Comparison of ENCODE assay signal across 8 mouse cellular contexts in the genomic region with DNA sequence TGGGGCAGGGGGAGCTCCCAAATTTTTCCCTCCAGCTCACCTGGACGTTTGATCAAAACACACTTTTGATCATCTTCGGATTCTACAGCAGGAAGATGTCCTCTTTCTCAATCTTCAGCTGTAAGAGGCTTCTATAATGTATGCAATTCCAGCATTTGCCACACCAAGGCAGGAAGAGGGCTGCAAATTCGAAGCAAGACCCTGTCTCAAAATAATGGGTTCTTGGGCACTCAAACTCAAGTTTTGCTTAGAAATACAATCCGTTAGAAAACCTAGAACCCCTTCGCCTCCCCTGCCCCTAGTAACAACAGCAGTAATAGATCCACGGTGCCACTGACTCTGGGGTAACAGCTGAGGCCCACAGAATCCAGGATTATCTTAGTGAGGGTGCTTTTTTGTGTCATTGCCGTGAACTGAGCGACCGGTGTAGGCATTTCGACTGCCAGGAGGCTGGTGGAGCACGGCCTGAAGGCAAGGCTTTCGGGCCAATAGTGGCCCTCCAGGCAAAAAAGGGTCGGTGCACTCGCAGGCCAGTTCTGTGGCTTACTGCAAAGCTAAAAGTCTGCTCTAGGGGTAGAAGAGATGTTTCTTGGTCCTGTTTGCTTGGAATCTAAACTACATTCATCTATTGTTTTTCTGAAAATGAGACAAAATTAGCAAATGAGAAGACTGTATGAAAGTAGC. TPM values are rescaled to one million over a fixed set of nuclear protein-coding genes. Genes with fewer than 3 reads are reported as not detected.
A peak's percentile ranks its signal among the peaks of the same experiment; 100 is the strongest.
DNase-seq lines count a peak whose midpoint lies in the region; ATAC-seq lines count a peak whose summit lies in the region.

No protein-coding gene starts in this region.

- no peaks in the 10 kb centered on the region for H3K27me3 ChIP-seq in forebrain, embryonic 10.5 days (ENCODE audit: poor library complexity, severe bottlenecking)
- no peaks in the 10 kb centered on the region for H3K27me3 ChIP-seq in forebrain, embryonic 16.5 days (replicated peaks; ENCODE audit: control insufficient read depth, insufficient read depth, low read length)
- peaks cover 3% of the 10 kb centered on the region; the same call in 1 of the 2 replicates for H3K27me3 ChIP-seq in hindbrain, embryonic 12.5 days
- peaks cover 2% of the 10 kb centered on the region; the same call in 1 of the 2 replicates for H3K27me3 ChIP-seq in midbrain, embryonic 11.5 days (ENCODE audit: control insufficient read depth, insufficient read depth, low read length)

- H3K4me3 ChIP-seq in forebrain, embryonic 10.5 days = peak overlapping the region; percentile 59
- H3K4me3 ChIP-seq in forebrain, embryonic 16.5 days (replicated peaks; ENCODE audit: low read length) = no peak overlapping the region
- H3K4me3 ChIP-seq in ES-E14 (ENCODE audit: insufficient read depth in 1 of 2, low read depth in 1 of 2, low read length in 2 of 2, poor library complexity in 1 of 2, severe bottlenecking in 1 of 2) = peak overlapping the region; percentile 53 to 69
- peak overlapping the region; percentile 20 for H3K4me3 ChIP-seq in hindbrain, embryonic 12.5 days
- peak overlapping the region; percentile 30 for H3K4me3 ChIP-seq in midbrain, embryonic 11.5 days (ENCODE audit: low read depth, low read length)

- no peaks in the 10 kb centered on the region for H3K9me3 ChIP-seq in forebrain, embryonic 10.5 days
- no peaks in the 10 kb centered on the region for H3K9me3 ChIP-seq in forebrain, embryonic 16.5 days (ENCODE audit: control insufficient read depth, low read length)
- H3K9me3 ChIP-seq in ES-E14 (ENCODE audit: control insufficient read depth, insufficient read depth, low read depth, low read length) = no peaks in the 10 kb centered on the region
- no peaks in the 10 kb centered on the region for H3K9me3 ChIP-seq in hindbrain, embryonic 12.5 days (replicated peaks)
- H3K9me3 ChIP-seq in midbrain, embryonic 11.5 days (ENCODE audit: control insufficient read depth, low read length) = no peaks in the 10 kb centered on the region

- no peak for ATAC-seq in forebrain, embryonic 16.5 days
- no peak for ATAC-seq in hindbrain, embryonic 12.5 days (ENCODE audit: low FRiP score)
- peak; percentile 65; the same call in 1 of the 2 replicates for ATAC-seq in midbrain, embryonic 11.5 days (ENCODE audit: low FRiP score)
- ATAC-seq in monocyte, adult 5-6 weeks (replicated peaks; ENCODE audit: insufficient number of reproducible peaks, low FRiP score, low TSS enrichment, poor library complexity, severe bottlenecking) = no peak

- DNase-seq in forebrain, embryonic 10.5 days (ENCODE audit: extremely low spot score, low spot score) = peak; percentile 54
- no peak for DNase-seq in ES-E14 (ENCODE audit: low read depth, low spot score)
- peak; percentile 94 for DNase-seq in midbrain, embryonic 11.5 days (ENCODE audit: low spot score, missing footprints)
- DNase-seq in spleen, postnatal 4 days (ENCODE audit: low spot score in 2 of 2) = no peak
- no peak for DNase-seq in adrenal gland, postnatal 25 days

- H3K4me2 ChIP-seq in forebrain, embryonic 16.5 days (ENCODE audit: low read length) = no peak overlapping the region
- peak overlapping the region; percentile 51 for H3K4me2 ChIP-seq in hindbrain, embryonic 12.5 days (replicated peaks)
- H3K4me2 ChIP-seq in midbrain, embryonic 11.5 days = peak overlapping the region; percentile 39

- H3K4me1 ChIP-seq in forebrain, embryonic 10.5 days = peaks cover 66% of the 10 kb centered on the region
- H3K4me1 ChIP-seq in forebrain, embryonic 16.5 days (replicated peaks; ENCODE audit: control insufficient read depth, insufficient read depth, low read length) = peaks cover 5% of the 10 kb centered on the region; the same call in 1 of the 2 replicates
- peaks cover 5 to 6% of the 10 kb centered on the region in 2 experiments; a peak in 2 of 4 replicates for H3K4me1 ChIP-seq in ES-E14 (ENCODE audit: control insufficient read depth in 2 of 2, insufficient read depth in 2 of 2, low read length in 2 of 2, poor library complexity in 1 of 2)
- H3K4me1 ChIP-seq in hindbrain, embryonic 12.5 days = peaks cover 6% of the 10 kb centered on the region; the same call in 1 of the 2 replicates
- H3K4me1 ChIP-seq in midbrain, embryonic 11.5 days (ENCODE audit: control insufficient read depth, insufficient read depth, low read length) = peaks cover 13% of the 10 kb centered on the region; the same call in 1 of the 2 replicates

- WGBS in forebrain, embryonic 10.5 days = 2% methylated on average over 14 of the region's 14 CpGs
- 9% methylated on average over 14 of the region's 14 CpGs for WGBS in forebrain, embryonic 16.5 days
- 4% methylated on average over 14 of the region's 14 CpGs for WGBS in hindbrain, embryonic 12.5 days
- 2% methylated on average over 14 of the region's 14 CpGs for WGBS in midbrain, embryonic 11.5 days

- no peaks in the 10 kb centered on the region for H3K36me3 ChIP-seq in forebrain, embryonic 10.5 days (replicated peaks)
- H3K36me3 ChIP-seq in forebrain, embryonic 16.5 days (ENCODE audit: control insufficient read depth, insufficient read depth) = no peaks in the 10 kb centered on the region
- H3K36me3 ChIP-seq in ES-E14 (ENCODE audit: control insufficient read depth, insufficient read depth, low read length, poor library complexity, severe bottlenecking) = no peaks in the 10 kb centered on the region
- H3K36me3 ChIP-seq in hindbrain, embryonic 12.5 days = no peaks in the 10 kb centered on the region
- no peaks in the 10 kb centered on the region for H3K36me3 ChIP-seq in midbrain, embryonic 11.5 days (ENCODE audit: control insufficient read depth, insufficient read depth, low read length)

- H3K27ac ChIP-seq in forebrain, embryonic 10.5 days = peak overlapping the region; percentile 74
- H3K27ac ChIP-seq in forebrain, embryonic 16.5 days (ENCODE audit: low read length) = no peak overlapping the region
- no peak overlapping the region for H3K27ac ChIP-seq in ES-E14 (ENCODE audit: insufficient read depth, low read depth, low read length, poor library complexity, severe bottlenecking)
- H3K27ac ChIP-seq in hindbrain, embryonic 12.5 days = peak overlapping the region; percentile 17; the same call in 1 of the 2 replicates
- H3K27ac ChIP-seq in midbrain, embryonic 11.5 days (ENCODE audit: low read depth, low read length) = no peak overlapping the region

- H3K9ac ChIP-seq in forebrain, embryonic 16.5 days (replicated peaks; ENCODE audit: low read depth, low read length) = no peak overlapping the region
- peak overlapping the region; percentile 57 for H3K9ac ChIP-seq in ES-E14 (ENCODE audit: insufficient read depth, low read depth, low read length, poor library complexity, severe bottlenecking)
- H3K9ac ChIP-seq in hindbrain, embryonic 12.5 days = no peak overlapping the region
- peak overlapping the region; percentile 31 for H3K9ac ChIP-seq in midbrain, embryonic 11.5 days (ENCODE audit: low read length)

- in situ Hi-C loops in ES-E14 (cut with MboI; ENCODE audit: low sequenced_read_pairs in 2 of 2, unreplicated experiment in 2 of 2) = loop anchor here (25.0 kb wide), 1 partner anchor 194 kb away; no protein-coding TSS in a partner anchor

RNA-seq across cellular contexts. Expression of a gene that starts 17.1 kb away (rescaled TPM):
- polyA plus RNA-seq in forebrain, embryonic 10.5 days (2016; fragmentation: Nextera tagmentation; extraction: Ambion mirVana) = 0.52 and 0.54 TPM in 2 replicates
- 0.18 TPM in 1 of 2 replicates, not detected in the other for polyA plus RNA-seq in forebrain, embryonic 16.5 days (2015; fragmentation: Nextera tagmentation; extraction: Ambion mirVana)
- 0.95 and 1.5 TPM in 2 replicates for total RNA-seq in ES-E14 (2012; rRNA removed)
- polyA plus RNA-seq in hindbrain, embryonic 12.5 days (2016; fragmentation: Nextera tagmentation; extraction: Ambion mirVana) = 0.34 and 0.43 TPM in 2 replicates
- 0.28 and 0.34 TPM in 2 replicates for polyA plus RNA-seq in midbrain, embryonic 11.5 days (2014; fragmentation: Nextera tagmentation; extraction: Ambion mirVana)
- not detected in 3 replicates for total RNA-seq in monocyte, adult 5-6 weeks (2017)
- total RNA-seq in adrenal gland, postnatal 25 days (2021) = not detected in 2 replicates

RNA-seq across cellular contexts. Expression of a gene that starts 25.0 kb away (rescaled TPM):
- 3.8 and 4.0 TPM in 2 replicates for polyA plus RNA-seq in forebrain, embryonic 10.5 days (2016; fragmentation: Nextera tagmentation; extraction: Ambion mirVana)
- 2.9 and 4.6 TPM in 2 replicates for polyA plus RNA-seq in forebrain, embryonic 16.5 days (2015; fragmentation: Nextera tagmentation; extraction: Ambion mirVana)
- total RNA-seq in ES-E14 (2012; rRNA removed) = 2,382 and 2,804 TPM in 2 replicates
- 5.7 and 6.9 TPM in 2 replicates for polyA plus RNA-seq in hindbrain, embryonic 12.5 days (2016; fragmentation: Nextera tagmentation; extraction: Ambion mirVana)
- polyA plus RNA-seq in midbrain, embryonic 11.5 days (2014; fragmentation: Nextera tagmentation; extraction: Ambion mirVana) = 3.3 and 3.6 TPM in 2 replicates
- 24.5 to 149 TPM (median 46.4 TPM) in 3 replicates for total RNA-seq in monocyte, adult 5-6 weeks (2017)
- 474 and 516 TPM in 2 replicates for total RNA-seq in adrenal gland, postnatal 25 days (2021)

RNA-seq across cellular contexts. Expression of a gene that starts 27.9 kb away (rescaled TPM):
- 6.7 and 9.5 TPM in 2 replicates for polyA plus RNA-seq in forebrain, embryonic 10.5 days (2016; fragmentation: Nextera tagmentation; extraction: Ambion mirVana)
- not detected in 2 replicates for polyA plus RNA-seq in forebrain, embryonic 16.5 days (2015; fragmentation: Nextera tagmentation; extraction: Ambion mirVana)
- 1,402 and 1,887 TPM in 2 replicates for total RNA-seq in ES-E14 (2012; rRNA removed)
- 5.2 TPM in 1 of 2 replicates, not detected in the other for polyA plus RNA-seq in hindbrain, embryonic 12.5 days (2016; fragmentation: Nextera tagmentation; extraction: Ambion mirVana)
- 6.4 and 9.1 TPM in 2 replicates for polyA plus RNA-seq in midbrain, embryonic 11.5 days (2014; fragmentation: Nextera tagmentation; extraction: Ambion mirVana)
- 1.4 to 11.6 TPM in 2 of 3 replicates, not detected in the other for total RNA-seq in monocyte, adult 5-6 weeks (2017)
- total RNA-seq in adrenal gland, postnatal 25 days (2021) = 63.3 and 106 TPM in 2 replicates

RNA-seq across cellular contexts. Expression of a gene that starts 29.4 kb away (rescaled TPM):
- 6.3 and 8.1 TPM in 2 replicates for polyA plus RNA-seq in forebrain, embryonic 10.5 days (2016; fragmentation: Nextera tagmentation; extraction: Ambion mirVana)
- polyA plus RNA-seq in forebrain, embryonic 16.5 days (2015; fragmentation: Nextera tagmentation; extraction: Ambion mirVana) = 1.5 and 3.2 TPM in 2 replicates
- 436 and 621 TPM in 2 replicates for total RNA-seq in ES-E14 (2012; rRNA removed)
- polyA plus RNA-seq in hindbrain, embryonic 12.5 days (2016; fragmentation: Nextera tagmentation; extraction: Ambion mirVana) = 2.2 and 4.4 TPM in 2 replicates
- 4.0 and 4.8 TPM in 2 replicates for polyA plus RNA-seq in midbrain, embryonic 11.5 days (2014; fragmentation: Nextera tagmentation; extraction: Ambion mirVana)
- not detected in 3 replicates for total RNA-seq in monocyte, adult 5-6 weeks (2017)
- total RNA-seq in adrenal gland, postnatal 25 days (2021) = 24.0 and 39.4 TPM in 2 replicates

RNA-seq across cellular contexts. Expression of a gene that starts 37.4 kb away (rescaled TPM):
- 0.74 and 0.79 TPM in 2 replicates for polyA plus RNA-seq in forebrain, embryonic 10.5 days (2016; fragmentation: Nextera tagmentation; extraction: Ambion mirVana)
- polyA plus RNA-seq in forebrain, embryonic 16.5 days (2015; fragmentation: Nextera tagmentation; extraction: Ambion mirVana) = 0.23 and 0.47 TPM in 2 replicates
- 98.5 and 146 TPM in 2 replicates for total RNA-seq in ES-E14 (2012; rRNA removed)
- 0.37 and 0.57 TPM in 2 replicates for polyA plus RNA-seq in hindbrain, embryonic 12.5 days (2016; fragmentation: Nextera tagmentation; extraction: Ambion mirVana)
- polyA plus RNA-seq in midbrain, embryonic 11.5 days (2014; fragmentation: Nextera tagmentation; extraction: Ambion mirVana) = 0.44 and 0.87 TPM in 2 replicates
- total RNA-seq in monocyte, adult 5-6 weeks (2017) = 0.21 to 4.4 TPM (median 2.1 TPM) in 3 replicates
- total RNA-seq in adrenal gland, postnatal 25 days (2021) = 6.6 and 6.8 TPM in 2 replicates

Comparison
In these comparisons a context has a peak if more than half of its experiments do, and no peak if none do; other contexts are left out.
1. H3K27ac ChIP-seq: peak in forebrain, embryonic 10.5 days (single experiment) and hindbrain, embryonic 12.5 days (single experiment); none in forebrain, embryonic 16.5 days (single experiment), ES-E14 (single experiment) and midbrain, embryonic 11.5 days (single experiment).
2. DNase-seq: peak in forebrain, embryonic 10.5 days (single experiment) and midbrain, embryonic 11.5 days (single experiment); none in ES-E14 (single experiment), spleen, postnatal 4 days (0 of 2) and adrenal gland, postnatal 25 days (single experiment).
3. H3K9ac ChIP-seq: peak in ES-E14 (single experiment) and midbrain, embryonic 11.5 days (single experiment); none in forebrain, embryonic 16.5 days (single experiment) and hindbrain, embryonic 12.5 days (single experiment).